Mouse (Mus musculus) forebrain, embryonic 11.5 days (tissue): ENCODE results near the gene Mpp2. TPM values are rescaled to one million over a fixed set of nuclear protein-coding genes. Genes with fewer than 3 reads are reported as not detected.

Experiments used
- ATAC-seq: fragments of 200-750 bp; cut with Nextera tagmentation; replicated peaks from 2 replicates; pipeline ENCODE4 v1.8.0; 2017; ENCODE audit warnings: moderate TSS enrichment; ENCODE audit not compliant: low FRiP score
- DNase-seq: peaks from one replicate; pipeline ENCODE4 v3.0.0-alpha.2; 2017; ENCODE audit warnings: low spot score
- H3K27ac ChIP-seq: fragments of 300-500 bp; sonication (generic); 2 replicates; pipeline ENCODE4 v1.5.1; 2014; ENCODE audit warnings: low read depth, low read length
- H3K27me3 ChIP-seq: fragments of 300-500 bp; sonication (generic); 2 replicates; pipeline ENCODE4 v1.6.1; 2014; ENCODE audit warnings: mild to moderate bottlenecking, low read length, mixed read lengths; ENCODE audit not compliant: control insufficient read depth, insufficient read depth
- H3K36me3 ChIP-seq: fragments of 300-500 bp; sonication (generic); 2 replicates; pipeline ENCODE4 v1.6.1; 2014; ENCODE audit warnings: mild to moderate bottlenecking, low read length, moderate library complexity, mixed read lengths; ENCODE audit not compliant: control insufficient read depth, insufficient read depth
- H3K4me1 ChIP-seq: fragments of 300-500 bp; sonication (generic); replicated peaks from 2 replicates; pipeline ENCODE4 v1.6.1; 2014; ENCODE audit warnings: low read length, mixed read lengths; ENCODE audit not compliant: control insufficient read depth, insufficient read depth
- H3K4me2 ChIP-seq: fragments of 300-500 bp; sonication (generic); 2 replicates; pipeline ENCODE4 v1.6.1; 2014; ENCODE audit warnings: low read depth, mild to moderate bottlenecking, low read length, moderate library complexity, mixed read lengths; ENCODE audit not compliant: severe bottlenecking
- H3K4me3 ChIP-seq: fragments of 300-500 bp; sonication (generic); 2 replicates; pipeline ENCODE4 v1.5.1; 2014; ENCODE audit warnings: low read depth, low read length
- H3K9ac ChIP-seq: fragments of 300-500 bp; sonication (generic); 2 replicates; pipeline ENCODE4 v1.6.1; 2014; ENCODE audit warnings: low read length
- H3K9me3 ChIP-seq: fragments of 300-500 bp; sonication (generic); 2 replicates; pipeline ENCODE4 v1.6.1; 2016; ENCODE audit warnings: low read length, mixed read lengths; ENCODE audit not compliant: control insufficient read depth
- WGBS: fragments of 180-500 bp; shearing (Covaris S2); extraction: QIAGEN DNeasy Blood & Tissue Kit; methylation state at CpG from one replicate; pipeline ENCODE4 v1.1.7; 2014; 5-methylcytosine and 5-hydroxymethylcytosine counted together
- polyA plus RNA-seq: library from polyadenylated mRNA; unstranded; fragments of >200 nt; fragmentation: Nextera tagmentation; extraction: Ambion mirVana; gene quantifications from 2 replicates; pipeline ENCODE4 v1.2.1, GENCODE M21; 2014

The Mpp2 gene
- polyA plus RNA-seq, 1 experiment from 2014 or later: 19.6 TPM

GRCm38 (mm10) chr11:102102485-102103258, 14.4 kb upstream of the Mpp2 start:
- H3K27me3 ChIP-seq: peaks cover 30% of the 10 kb centered on the region
- H3K4me3 ChIP-seq: no peak overlapping the region
- WGBS: 20% methylated on average over 17 of the region's 17 CpGs

GRCm38 (mm10) chr11:102101219-102101618, 12.9 kb upstream of the Mpp2 start, which contains the start of gene Ppy:
TSS of gene Ppy (minus strand) at chr11:102101319.
- H3K9me3 ChIP-seq: no peaks in the 10 kb centered on the region
- ATAC-seq (no peak), DNase-seq (no peak)
- peaks cover 3% of the 10 kb centered on the region; the same call in 1 of the 2 replicates for H3K4me1 ChIP-seq
- no peak within 1 kb of the TSS for H3K27ac ChIP-seq
- no peak within 1 kb of the TSS for H3K9ac ChIP-seq
- H3K4me2 ChIP-seq: no peak within 1 kb of the TSS
- 83% methylated on average over 4 of the region's 4 CpGs for WGBS
- no peak within 1 kb of the TSS for H3K4me3 ChIP-seq
- peaks cover 17% of the 10 kb centered on the region for H3K27me3 ChIP-seq
- H3K36me3 ChIP-seq: no peaks in the 10 kb centered on the region

More at GRCm38 (mm10) chr11:102102485-102103258, 14.4 kb upstream of the Mpp2 start:
- no peaks in the 10 kb centered on the region for H3K9me3 ChIP-seq
- DNase-seq (peak; percentile 87), ATAC-seq (no peak)
- no peak overlapping the region for H3K27ac ChIP-seq
- H3K4me1 ChIP-seq: no peaks in the 10 kb centered on the region; the same call in 1 of the 2 replicates
- no peak overlapping the region for H3K4me2 ChIP-seq
- no peaks in the 10 kb centered on the region for H3K36me3 ChIP-seq
- no peak overlapping the region for H3K9ac ChIP-seq

- DNase-seq (peak; percentile 97), ATAC-seq (peak; percentile 88)
- Histone ChIP-seq H3K4me1 (peaks cover 3% of the 10 kb centered on the region; the same call in 1 of the 2 replicates), H3K36me3 (no peaks in the 10 kb centered on the region), H3K9me3 (no peaks in the 10 kb centered on the region), H3K4me2 (peak overlapping the region; percentile 50), H3K9ac (peak overlapping the region; percentile 39; the same call in 1 of the 2 replicates), H3K27ac (no peak overlapping the region), H3K27me3 (peaks cover 2% of the 10 kb centered on the region; the same call in 1 of the 2 replicates), H3K4me3 (peak overlapping the region; percentile 17; the same call in 1 of the 2 replicates)
- 7% methylated on average over 17 of the region's 18 CpGs for WGBS
Measured at GRCm38 (mm10) chr11:102096887-102097391, 8.6 kb upstream of the Mpp2 start.

- Histone ChIP-seq H3K27ac (no peak overlapping the region), H3K9me3 (no peaks in the 10 kb centered on the region), H3K4me3 (no peak overlapping the region), H3K9ac (no peak overlapping the region), H3K27me3 (peaks cover 2% of the 10 kb centered on the region; the same call in 1 of the 2 replicates), H3K36me3 (no peaks in the 10 kb centered on the region), H3K4me2 (peak overlapping the region; percentile 50; the same call in 1 of the 2 replicates), H3K4me1 (peaks cover 3% of the 10 kb centered on the region; the same call in 1 of the 2 replicates)
- no peak for DNase-seq
- ATAC-seq: peak; percentile 34; the same call in 1 of the 2 replicates
- WGBS: 80% methylated on average over 5 of the region's 5 CpGs
Measured at GRCm38 (mm10) chr11:102096446-102096845, 8.1 kb upstream of the Mpp2 start.

- peaks cover 2% of the 10 kb centered on the region; the same call in 1 of the 2 replicates for H3K27me3 ChIP-seq
- no peak overlapping the region for H3K4me3 ChIP-seq
- WGBS: 83% methylated on average over 3 of the region's 3 CpGs
- H3K4me1 ChIP-seq: peaks cover 3% of the 10 kb centered on the region; the same call in 1 of the 2 replicates
- no peak overlapping the region for H3K4me2 ChIP-seq
- ATAC-seq (no peak), DNase-seq (no peak)
- no peaks in the 10 kb centered on the region for H3K9me3 ChIP-seq
- H3K36me3 ChIP-seq: no peaks in the 10 kb centered on the region
- H3K9ac ChIP-seq: no peak overlapping the region
- no peak overlapping the region for H3K27ac ChIP-seq
Measured at GRCm38 (mm10) chr11:102095676-102096075, 7.4 kb upstream of the Mpp2 start.

- Histone ChIP-seq H3K27ac (peak overlapping the region; percentile 76), H3K36me3 (no peaks in the 10 kb centered on the region), H3K4me1 (peaks cover 18% of the 10 kb centered on the region; the same call in 1 of the 2 replicates), H3K4me2 (peak overlapping the region; percentile 93), H3K4me3 (peak overlapping the region; percentile 73), H3K9ac (peak overlapping the region; percentile 72), H3K27me3 (no peaks in the 10 kb centered on the region), H3K9me3 (no peaks in the 10 kb centered on the region)
- ATAC-seq: peak; percentile 58
- WGBS: under 1% methylated on average over 20 of the region's 20 CpGs
- peak; percentile 87 for DNase-seq
Measured at GRCm38 (mm10) chr11:102089088-102089808, 933 bp upstream of the Mpp2 start.

GRCm38 (mm10) chr11:102087081-102087751, 1.1 kb downstream of the Mpp2 start:
- H3K4me1 ChIP-seq: peaks cover 19% of the 10 kb centered on the region; the same call in 1 of the 2 replicates

GRCm38 (mm10) chr11:102086331-102086730, 2.0 kb downstream of the Mpp2 start:
- H3K4me2 ChIP-seq: peak overlapping the region; percentile 93
- H3K9ac ChIP-seq: peak overlapping the region; percentile 72; the same call in 1 of the 2 replicates
- ATAC-seq (no peak), DNase-seq (peak; percentile 72)
- H3K27ac ChIP-seq: peak overlapping the region; percentile 90
- H3K9me3 ChIP-seq: no peaks in the 10 kb centered on the region
- peak overlapping the region; percentile 73 for H3K4me3 ChIP-seq
- peaks cover 24% of the 10 kb centered on the region for H3K4me1 ChIP-seq
- WGBS: 8% methylated on average over 3 of the region's 3 CpGs
- no peaks in the 10 kb centered on the region for H3K27me3 ChIP-seq
- no peaks in the 10 kb centered on the region for H3K36me3 ChIP-seq

More at GRCm38 (mm10) chr11:102087081-102087751, 1.1 kb downstream of the Mpp2 start:
- Histone ChIP-seq H3K9me3 (no peaks in the 10 kb centered on the region), H3K4me2 (peak overlapping the region; percentile 93), H3K9ac (peak overlapping the region; percentile 72), H3K27me3 (no peaks in the 10 kb centered on the region), H3K4me3 (peak overlapping the region; percentile 73), H3K27ac (peak overlapping the region; percentile 90), H3K36me3 (no peaks in the 10 kb centered on the region)
- under 1% methylated on average over 39 of the region's 39 CpGs for WGBS
- DNase-seq (peak; percentile 94), ATAC-seq (peak; percentile 84)
